Comparison of ENCODE assay signal across 12 mouse cellular contexts in the genomic region with DNA sequence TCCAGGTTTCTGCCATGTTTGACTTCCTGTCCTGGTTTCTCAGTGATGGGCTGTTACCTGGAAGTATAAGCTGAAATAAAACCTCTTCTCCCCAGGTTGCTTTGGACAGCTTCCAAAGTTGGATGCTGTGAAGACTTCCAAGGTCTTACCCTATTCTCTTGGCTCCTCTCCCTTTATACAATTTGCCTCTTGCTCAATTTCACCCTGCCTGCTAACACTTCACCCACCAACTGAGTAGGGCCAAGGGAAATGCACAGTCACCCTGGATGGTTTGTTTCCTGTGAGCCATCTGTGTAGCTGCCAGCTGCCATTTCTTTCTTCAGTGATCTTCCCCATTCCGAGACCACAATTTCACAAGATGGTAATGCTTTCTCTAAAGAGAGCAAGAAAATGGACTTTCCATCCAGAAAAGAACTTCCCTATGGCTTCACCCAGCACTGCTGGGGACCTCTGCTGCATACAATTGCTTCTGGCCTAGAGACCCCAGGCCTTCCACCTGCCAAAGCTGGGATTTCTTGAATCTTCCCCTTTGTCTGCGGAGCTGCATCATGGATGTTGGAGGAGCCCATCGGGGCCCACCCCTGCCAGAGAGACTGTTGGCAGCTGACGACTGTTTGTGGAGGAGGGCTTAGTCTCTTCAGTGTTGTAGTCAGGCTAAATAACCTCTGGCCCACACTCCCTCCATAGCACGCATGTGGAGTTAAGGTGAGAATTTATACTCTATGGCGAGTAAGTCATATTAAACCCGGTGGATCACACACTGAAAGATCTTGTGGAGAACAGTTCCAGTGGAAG. TPM values are rescaled to one million over a fixed set of nuclear protein-coding genes. Genes with fewer than 3 reads are reported as not detected.
DNase-seq lines count a peak whose midpoint lies in the region; ATAC-seq and TF ChIP-seq lines count a peak whose summit lies in the region.
"Had no signal": no experiment of that assay in that cellular context is flagged by ENCODE, and none has a peak within 500 bp of the region (broad histone marks: within the 10 kb centered on the region; RNA-seq: fewer than 3 reads in every experiment).

No protein-coding gene starts in this region.

- H3K9ac ChIP-seq in forebrain, embryonic 13.5 days: no peak overlapping the region
- H3K9ac ChIP-seq in forebrain, postnatal 0 days: no peak overlapping the region
- no peak overlapping the region for H3K9ac ChIP-seq in liver, embryonic 16.5 days (ENCODE audit: low read depth, low read length)
- no peak overlapping the region for H3K9ac ChIP-seq in liver, embryonic 12.5 days
- H3K9ac ChIP-seq: liver, embryonic 14.5 days had no signal

- no peak for TF ChIP-seq POLR2A in bone marrow, adult 2 months (IDR thresholded peaks at IDR 0.05; ENCODE audit: borderline replicate concordance, control insufficient read depth, low read depth, low read length)

- no peaks in the 10 kb centered on the region for H3K9me3 ChIP-seq in forebrain, embryonic 13.5 days (replicated peaks)
- H3K9me3 ChIP-seq in forebrain, postnatal 0 days (ENCODE audit: low read length): no peaks in the 10 kb centered on the region
- H3K9me3 ChIP-seq in liver, embryonic 16.5 days (replicated peaks; ENCODE audit: control insufficient read depth, low read length): no peaks in the 10 kb centered on the region
- no peaks in the 10 kb centered on the region for H3K9me3 ChIP-seq in liver, embryonic 12.5 days (replicated peaks)

- TF ChIP-seq CTCF in forebrain, postnatal 0 days (IDR thresholded peaks at IDR 0.05; ENCODE audit: low read depth): no peak
- no peak for TF ChIP-seq CTCF in bone marrow, adult 2 months (IDR thresholded peaks at IDR 0.05; ENCODE audit: control insufficient read depth, insufficient read depth, low read length)

- H3K27me3 ChIP-seq in forebrain, embryonic 13.5 days: 0 out of 2 replicates have a peak, but pooled peaks cover 8% of the 10 kb centered on the region
- H3K27me3 ChIP-seq in forebrain, postnatal 0 days (ENCODE audit: insufficient read depth, low read length): no peaks in the 10 kb centered on the region
- peaks cover 3% of the 10 kb centered on the region; the same call in 1 of the 2 replicates for H3K27me3 ChIP-seq in liver, embryonic 16.5 days (ENCODE audit: control insufficient read depth, insufficient read depth, low read depth, low read length)
- peaks cover 32% of the 10 kb centered on the region for H3K27me3 ChIP-seq in liver, embryonic 12.5 days (replicated peaks)
- H3K27me3 ChIP-seq: Patski had no signal

- no peaks in the 10 kb centered on the region for H3K36me3 ChIP-seq in forebrain, embryonic 13.5 days (ENCODE audit: poor library complexity, severe bottlenecking)
- H3K36me3 ChIP-seq in forebrain, postnatal 0 days (ENCODE audit: insufficient read depth): no peaks in the 10 kb centered on the region
- no peaks in the 10 kb centered on the region for H3K36me3 ChIP-seq in liver, embryonic 16.5 days (ENCODE audit: control insufficient read depth, insufficient read depth)
- no peaks in the 10 kb centered on the region for H3K36me3 ChIP-seq in liver, embryonic 12.5 days

- no peak overlapping the region for H3K4me3 ChIP-seq in forebrain, embryonic 13.5 days
- no peak overlapping the region for H3K4me3 ChIP-seq in forebrain, postnatal 0 days (ENCODE audit: low read depth, low read length)
- H3K4me3 ChIP-seq in liver, embryonic 16.5 days (ENCODE audit: low read depth, low read length): no peak overlapping the region
- no peak overlapping the region for H3K4me3 ChIP-seq in liver, embryonic 12.5 days
- H3K4me3 ChIP-seq in bone marrow, adult 2 months (replicated peaks; ENCODE audit: control insufficient read depth, low read depth, low read length): no peak overlapping the region

- H3K4me1 ChIP-seq in forebrain, embryonic 13.5 days: peaks cover 13% of the 10 kb centered on the region
- no peaks in the 10 kb centered on the region for H3K4me1 ChIP-seq in forebrain, postnatal 0 days (ENCODE audit: insufficient read depth)
- H3K4me1 ChIP-seq in liver, embryonic 16.5 days (ENCODE audit: control insufficient read depth, low read depth, low read length): peaks cover 7% of the 10 kb centered on the region
- 0 out of 2 replicates have a peak, but pooled peaks cover 8% of the 10 kb centered on the region for H3K4me1 ChIP-seq in liver, embryonic 12.5 days
- H3K4me1 ChIP-seq in bone marrow, adult 2 months (ENCODE audit: control insufficient read depth, insufficient read depth, low read length): peaks cover 4% of the 10 kb centered on the region; the same call in 1 of the 2 replicates

- no peak for ATAC-seq in forebrain, embryonic 13.5 days
- ATAC-seq in forebrain, postnatal 0 days: no peak
- ATAC-seq in liver, embryonic 16.5 days (ENCODE audit: low read depth): no peak
- no peak for ATAC-seq in liver, embryonic 12.5 days
- peak; percentile 82 to 90 for ATAC-seq in hematopoietic stem cell, adult 5-6 weeks (replicated peaks in 1 of 2; ENCODE audit: insufficient read depth in 1 of 2, low FRiP score in 2 of 2, low TSS enrichment in 1 of 2, low read depth in 1 of 2, poor library complexity in 2 of 2, severe bottlenecking in 2 of 2)
- ATAC-seq: Patski had no signal

- 84% methylated on average over 7 of the region's 7 CpGs for WGBS in forebrain, embryonic 13.5 days
- 73% methylated on average over 7 of the region's 7 CpGs for WGBS in forebrain, postnatal 0 days
- WGBS in liver, embryonic 16.5 days (ENCODE audit: insufficient replicate concordance): 58% methylated on average over 7 of the region's 7 CpGs
- 63% methylated on average over 7 of the region's 7 CpGs for WGBS in liver, embryonic 12.5 days (ENCODE audit: insufficient replicate concordance)
- WGBS in bone marrow, adult 2 months: 45% methylated on average over 7 of the region's 7 CpGs

- DNase-seq in forebrain, postnatal 0 days: no peak
- DNase-seq in embryo, embryonic 11 days: no peak
- no peak for DNase-seq in frontal cortex, adult 2 months (ENCODE audit: extremely low spot score in 1 of 2, low spot score in 1 of 2)
- DNase-seq: kidney, adult 9 months; right cerebral cortex, adult 18-20 months had no signal

- H3K4me2 ChIP-seq in forebrain, embryonic 13.5 days: no peak overlapping the region
- no peak overlapping the region for H3K4me2 ChIP-seq in forebrain, postnatal 0 days (ENCODE audit: low read depth)
- H3K4me2 ChIP-seq in liver, embryonic 16.5 days (ENCODE audit: low read depth, low read length): no peak overlapping the region
- no peak overlapping the region for H3K4me2 ChIP-seq in liver, embryonic 12.5 days

- peak overlapping the region; percentile 54 for H3K27ac ChIP-seq in forebrain, embryonic 13.5 days
- no peak overlapping the region; the same call in 1 of the 2 replicates for H3K27ac ChIP-seq in forebrain, postnatal 0 days (ENCODE audit: low read depth, low read length)
- H3K27ac ChIP-seq in liver, embryonic 16.5 days (ENCODE audit: low read length): peak overlapping the region; percentile 10; the same call in 1 of the 2 replicates
- H3K27ac ChIP-seq in liver, embryonic 12.5 days: no peak overlapping the region
- H3K27ac ChIP-seq in bone marrow, adult 2 months (ENCODE audit: control insufficient read depth, insufficient read depth, low read depth, low read length, poor library complexity): peak overlapping the region; percentile 92
- H3K27ac ChIP-seq: liver, embryonic 14.5 days had no signal

RNA-seq across cellular contexts. Expression of gene Fkbpl, which starts 4.9 kb away (rescaled TPM):
- polyA plus RNA-seq in forebrain, embryonic 13.5 days (2015; fragmentation: Nextera tagmentation; extraction: Ambion mirVana): 14.7 and 16.1 TPM in 2 replicates
- total RNA-seq in forebrain, postnatal 0 days (2014; rRNA removed): 9.6 and 19.9 TPM in 2 replicates
- 8.2 and 11.4 TPM in 2 replicates for polyA plus RNA-seq in forebrain, postnatal 0 days (2015; fragmentation: Nextera tagmentation; extraction: Ambion mirVana)
- 3.7 and 4.6 TPM in 2 replicates for polyA plus RNA-seq in liver, embryonic 16.5 days (2015; fragmentation: Nextera tagmentation; extraction: Ambion mirVana)
- polyA plus RNA-seq in liver, embryonic 12.5 days (2016; fragmentation: Nextera tagmentation; extraction: Ambion mirVana): 6.7 and 7.1 TPM in 2 replicates
- polyA plus RNA-seq in bone marrow, adult 2 months (2011; ENCODE audit: insufficient read depth, insufficient read length, low replicate concordance, missing spikeins): 4.6 and 13.6 TPM in 2 replicates
- total RNA-seq in hematopoietic stem cell, adult 5-6 weeks (2017): 24.1 and 35.8 TPM in 2 replicates
- 6.7 and 7.9 TPM in 2 replicates for polyA plus RNA-seq in frontal cortex, adult 2 months (2012; rRNA removed)

RNA-seq across cellular contexts. Expression of gene Atf6b, which starts 7.3 kb away (rescaled TPM):
- polyA plus RNA-seq in forebrain, embryonic 13.5 days (2015; fragmentation: Nextera tagmentation; extraction: Ambion mirVana): 95.9 and 105 TPM in 2 replicates
- total RNA-seq in forebrain, postnatal 0 days (2014; rRNA removed): 39.9 and 43.7 TPM in 2 replicates
- 86.1 and 86.4 TPM in 2 replicates for polyA plus RNA-seq in forebrain, postnatal 0 days (2015; fragmentation: Nextera tagmentation; extraction: Ambion mirVana)
- polyA plus RNA-seq in liver, embryonic 16.5 days (2015; fragmentation: Nextera tagmentation; extraction: Ambion mirVana): 17.7 and 17.8 TPM in 2 replicates
- polyA plus RNA-seq in liver, embryonic 12.5 days (2016; fragmentation: Nextera tagmentation; extraction: Ambion mirVana): 37.0 and 37.3 TPM in 2 replicates
- polyA plus RNA-seq in bone marrow, adult 2 months (2011; ENCODE audit: insufficient read depth, insufficient read length, low replicate concordance, missing spikeins): 22.4 and 40.2 TPM in 2 replicates
- 12.3 and 19.9 TPM in 2 replicates for total RNA-seq in hematopoietic stem cell, adult 5-6 weeks (2017)
- polyA plus RNA-seq in frontal cortex, adult 2 months (2012; rRNA removed): 57.7 and 59.6 TPM in 2 replicates

RNA-seq across cellular contexts. Expression of gene Prrt1, which starts 10.3 kb away (rescaled TPM):
- 2.8 and 6.0 TPM in 2 replicates for polyA plus RNA-seq in forebrain, embryonic 13.5 days (2015; fragmentation: Nextera tagmentation; extraction: Ambion mirVana)
- total RNA-seq in forebrain, postnatal 0 days (2014; rRNA removed): 7.8 and 11.4 TPM in 2 replicates
- 12.2 and 15.1 TPM in 2 replicates for polyA plus RNA-seq in forebrain, postnatal 0 days (2015; fragmentation: Nextera tagmentation; extraction: Ambion mirVana)
- polyA plus RNA-seq in liver, embryonic 16.5 days (2015; fragmentation: Nextera tagmentation; extraction: Ambion mirVana): not detected in 2 replicates
- polyA plus RNA-seq in liver, embryonic 12.5 days (2016; fragmentation: Nextera tagmentation; extraction: Ambion mirVana): not detected in 2 replicates
- 2.9 and 4.5 TPM in 2 replicates for polyA plus RNA-seq in bone marrow, adult 2 months (2011; ENCODE audit: insufficient read depth, insufficient read length, low replicate concordance, missing spikeins)
- total RNA-seq in hematopoietic stem cell, adult 5-6 weeks (2017): 0.13 TPM in 1 of 2 replicates, not detected in the other
- polyA plus RNA-seq in frontal cortex, adult 2 months (2012; rRNA removed): 150 and 179 TPM in 2 replicates

RNA-seq across cellular contexts. Expression of gene Ppt2, which starts 11.3 kb away (rescaled TPM):
- polyA plus RNA-seq in forebrain, embryonic 13.5 days (2015; fragmentation: Nextera tagmentation; extraction: Ambion mirVana): 15.9 and 19.7 TPM in 2 replicates
- total RNA-seq in forebrain, postnatal 0 days (2014; rRNA removed): 24.2 and 27.2 TPM in 2 replicates
- 17.6 and 20.2 TPM in 2 replicates for polyA plus RNA-seq in forebrain, postnatal 0 days (2015; fragmentation: Nextera tagmentation; extraction: Ambion mirVana)
- 11.4 and 13.8 TPM in 2 replicates for polyA plus RNA-seq in liver, embryonic 16.5 days (2015; fragmentation: Nextera tagmentation; extraction: Ambion mirVana)
- 13.7 and 13.9 TPM in 2 replicates for polyA plus RNA-seq in liver, embryonic 12.5 days (2016; fragmentation: Nextera tagmentation; extraction: Ambion mirVana)
- 12.6 and 16.6 TPM in 2 replicates for polyA plus RNA-seq in bone marrow, adult 2 months (2011; ENCODE audit: insufficient read depth, insufficient read length, low replicate concordance, missing spikeins)
- total RNA-seq in hematopoietic stem cell, adult 5-6 weeks (2017): 23.2 and 27.6 TPM in 2 replicates
- 41.9 and 43.0 TPM in 2 replicates for polyA plus RNA-seq in frontal cortex, adult 2 months (2012; rRNA removed)

RNA-seq across cellular contexts. Expression of gene Egfl8, which starts 23.9 kb away (rescaled TPM):
- 4.7 and 5.9 TPM in 2 replicates for polyA plus RNA-seq in forebrain, embryonic 13.5 days (2015; fragmentation: Nextera tagmentation; extraction: Ambion mirVana)
- 2.7 and 3.2 TPM in 2 replicates for total RNA-seq in forebrain, postnatal 0 days (2014; rRNA removed)
- 3.8 and 4.8 TPM in 2 replicates for polyA plus RNA-seq in forebrain, postnatal 0 days (2015; fragmentation: Nextera tagmentation; extraction: Ambion mirVana)
- polyA plus RNA-seq in liver, embryonic 16.5 days (2015; fragmentation: Nextera tagmentation; extraction: Ambion mirVana): 0.33 and 0.51 TPM in 2 replicates
- 0.45 and 0.50 TPM in 2 replicates for polyA plus RNA-seq in liver, embryonic 12.5 days (2016; fragmentation: Nextera tagmentation; extraction: Ambion mirVana)
- polyA plus RNA-seq in bone marrow, adult 2 months (2011; ENCODE audit: insufficient read depth, insufficient read length, low replicate concordance, missing spikeins): 4.2 and 7.2 TPM in 2 replicates
- total RNA-seq in hematopoietic stem cell, adult 5-6 weeks (2017): 1.3 and 4.5 TPM in 2 replicates
- polyA plus RNA-seq in frontal cortex, adult 2 months (2012; rRNA removed): 9.7 and 10.5 TPM in 2 replicates

Comparison
In these comparisons a context has a peak if more than half of its experiments do, and no peak if none do; other contexts are left out.
1. H3K27ac ChIP-seq: peak in forebrain, embryonic 13.5 days (single experiment), liver, embryonic 16.5 days (single experiment) and bone marrow, adult 2 months (single experiment); none in forebrain, postnatal 0 days (single experiment) and liver, embryonic 12.5 days (single experiment).
2. ATAC-seq: peak in hematopoietic stem cell, adult 5-6 weeks (2 of 2); none in forebrain, embryonic 13.5 days (single experiment), forebrain, postnatal 0 days (single experiment), liver, embryonic 16.5 days (single experiment) and liver, embryonic 12.5 days (single experiment).